Mouse (Mus musculus) 416B (cell line): ENCODE data around the gene Josd1.
A peak's percentile ranks its signal among the peaks of the same experiment; 100 is the strongest.

Experiments used
- DNase-seq: peaks from one replicate; pipeline ENCODE4 v3.0.0; 2011; ENCODE audit warnings: low read depth

Josd1 gene

GRCm38 (mm10) chr15:79687646-79688267, at the start of gene Josd1:
Josd1 (minus strand) TSS chr15:79687919.
- DNase-seq: peak; percentile 98

DNA sequence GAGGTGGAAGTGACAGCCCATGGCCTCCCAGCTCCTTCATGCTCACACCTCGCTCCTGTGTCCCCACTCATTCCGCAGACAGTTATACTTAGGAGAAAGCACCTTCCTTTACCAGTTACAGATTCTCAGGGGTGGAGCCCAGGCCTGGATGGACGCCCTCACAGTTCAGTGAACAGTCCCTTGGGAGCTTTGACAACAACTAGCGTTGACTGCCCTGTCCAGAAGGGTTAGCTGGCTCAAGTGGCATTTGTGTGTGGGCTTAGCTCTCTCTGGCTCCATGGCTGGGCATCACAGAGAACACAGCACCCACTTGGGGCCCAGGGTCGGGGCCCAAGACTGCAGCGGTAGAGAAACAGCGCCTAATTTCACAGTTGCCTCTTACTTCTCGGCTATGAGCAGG, 46.6 kb upstream of the Josd1 start:
- DNase-seq: no peak

GRCm38 (mm10) chr15:79733640-79734039, 45.9 kb upstream of the Josd1 start:
- DNase-seq: peak; percentile 76

DNA sequence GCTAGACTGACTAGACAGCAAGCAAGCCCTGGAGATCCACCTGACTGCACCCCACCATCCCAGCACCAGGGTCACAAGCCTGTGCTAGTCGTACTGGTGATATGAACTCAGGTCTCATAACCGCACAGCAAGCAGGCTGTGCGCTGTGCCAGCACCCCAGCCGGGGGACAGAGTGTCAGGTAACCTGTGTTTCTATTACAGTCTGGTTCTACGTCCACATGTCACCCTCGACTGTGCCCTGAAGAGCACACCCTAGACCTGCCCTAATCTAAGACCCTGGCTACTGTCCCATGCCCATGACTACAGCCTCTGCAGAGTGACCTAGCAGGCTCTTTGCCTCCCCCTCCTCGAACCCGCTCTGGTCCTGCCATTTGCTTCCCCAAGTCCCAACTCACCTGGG, 45.5 kb upstream of the Josd1 start:
- no peak for DNase-seq

- DNase-seq: peak; percentile 56
Measured at GRCm38 (mm10) chr15:79731554-79731953, 43.8 kb upstream of the Josd1 start.

DNA sequence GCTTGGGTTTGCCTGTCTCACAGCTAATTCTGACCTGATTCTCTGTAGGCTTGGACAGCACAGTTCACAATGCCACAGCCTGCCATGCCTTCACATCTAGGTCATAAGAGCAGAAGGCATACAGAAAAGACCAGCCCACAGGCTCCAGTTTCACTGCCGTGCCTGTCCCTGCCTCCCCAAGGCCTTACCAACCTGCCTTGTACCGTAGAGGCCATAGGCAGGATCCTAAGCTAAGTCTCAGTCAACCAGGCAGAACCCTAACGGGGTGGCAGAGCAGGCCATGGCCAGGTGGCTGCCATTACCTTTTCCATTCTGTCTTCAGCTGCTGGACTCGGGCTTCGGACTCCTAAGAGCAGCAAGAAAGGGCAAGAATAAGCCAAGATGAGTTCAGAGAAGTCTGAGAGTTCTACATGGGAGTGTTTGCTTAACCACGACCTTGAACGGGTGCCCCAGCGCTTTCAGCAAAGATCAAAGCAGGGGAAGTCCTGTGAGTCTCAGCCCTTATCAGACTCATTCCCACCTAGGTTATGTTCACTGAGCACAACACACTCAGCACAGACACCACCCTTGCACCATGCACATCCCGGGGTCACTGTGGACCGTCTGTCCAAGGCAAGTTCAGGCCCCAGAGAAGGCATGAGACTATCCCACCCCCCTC, 41.1 kb upstream of the Josd1 start:
- peak; percentile 35 for DNase-seq

DNA sequence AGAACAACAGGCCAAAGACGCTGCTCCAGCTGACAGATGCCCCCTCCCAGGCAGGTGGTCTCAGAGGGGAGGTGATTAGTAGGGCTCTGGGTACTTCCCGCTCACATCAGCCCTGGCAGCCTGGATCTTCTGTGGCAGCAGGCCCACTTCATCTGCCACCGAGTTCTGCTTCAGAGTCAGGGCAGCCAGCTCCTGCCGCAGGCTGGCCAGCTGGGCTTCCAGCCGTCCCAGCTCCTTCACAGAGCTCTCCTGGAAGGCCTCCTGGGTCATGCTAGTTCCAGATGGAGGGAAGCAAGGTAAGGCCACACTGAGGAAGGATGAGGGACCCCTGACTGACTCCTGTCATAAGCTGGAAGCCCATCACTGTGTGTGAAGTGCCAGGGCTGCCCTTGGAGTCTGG, 40.6 kb upstream of the Josd1 start:
- DNase-seq: no peak

DNA sequence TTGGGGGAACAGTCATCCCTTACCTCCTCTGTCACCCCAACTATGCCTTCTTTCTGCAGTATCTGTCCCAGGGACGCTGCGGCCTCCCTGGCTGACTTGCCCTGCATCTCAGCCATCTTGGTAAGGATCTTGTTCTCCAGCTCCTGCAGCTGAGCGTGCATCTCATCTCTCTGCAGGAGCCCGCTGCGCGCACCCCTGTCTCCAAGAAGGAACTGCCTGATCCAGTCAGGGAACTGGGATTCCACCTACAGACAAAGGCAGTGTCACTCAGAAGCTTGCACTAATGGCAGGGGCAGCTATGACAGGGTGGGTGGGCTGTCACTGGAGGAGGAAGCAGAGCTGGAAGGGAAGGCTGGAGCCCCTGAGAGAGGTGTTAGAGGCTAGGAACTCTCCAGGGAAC, 40.1 kb upstream of the Josd1 start:
- DNase-seq: no peak

GRCm38 (mm10) chr15:79725190-79725789, 37.6 kb upstream of the Josd1 start:
- no peak for DNase-seq

- DNase-seq: peak; percentile 63
Measured at GRCm38 (mm10) chr15:79723439-79723838, 35.7 kb upstream of the Josd1 start.

DNA sequence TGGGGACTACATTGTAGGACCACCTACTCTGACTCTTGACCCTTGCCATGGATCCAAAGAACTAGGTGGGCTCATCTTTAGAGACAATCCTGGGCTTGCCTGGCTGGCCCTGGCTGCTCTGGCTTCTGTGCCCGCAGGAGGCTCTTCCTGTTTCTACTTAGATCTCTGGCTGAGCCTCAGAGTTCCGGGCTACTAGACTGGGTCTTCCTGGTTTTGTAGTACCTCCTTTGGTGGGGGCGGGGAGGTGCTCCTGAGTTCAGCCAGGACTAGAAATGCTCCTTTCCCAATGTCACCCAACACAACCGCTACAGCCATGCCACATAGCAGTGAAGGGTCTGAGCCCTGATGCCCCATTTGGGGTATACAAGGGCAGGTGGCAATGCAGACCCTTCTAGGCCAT, 33.1 kb upstream of the Josd1 start:
- DNase-seq: no peak

GRCm38 (mm10) chr15:79720267-79720666, 32.5 kb upstream of the Josd1 start:
- DNase-seq: no peak

GRCm38 (mm10) chr15:79716710-79717109, 29.0 kb upstream of the Josd1 start:
- DNase-seq: no peak

DNA sequence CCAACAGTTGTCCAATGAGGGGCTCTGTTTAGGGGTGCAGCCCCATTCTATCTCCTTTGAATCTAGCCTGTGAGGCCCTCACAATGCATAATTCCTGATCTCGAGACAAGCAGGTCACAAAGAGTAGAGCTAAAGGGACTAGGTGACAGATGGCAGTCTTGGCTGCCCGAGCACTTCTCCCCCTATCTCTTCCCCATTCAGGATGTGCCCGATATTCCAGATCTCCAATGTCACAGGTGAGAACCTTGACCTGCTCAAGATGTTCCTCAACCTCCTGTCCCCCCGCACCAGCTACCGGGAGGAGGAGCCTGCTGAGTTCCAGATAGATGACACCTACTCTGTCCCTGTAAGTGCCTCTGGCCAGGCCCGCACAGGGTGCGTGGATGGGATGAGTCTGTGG, 27.9 kb upstream of the Josd1 start:
- DNase-seq: no peak

- no peak for DNase-seq
Measured at GRCm38 (mm10) chr15:79708229-79708822, 20.6 kb upstream of the Josd1 start.

- no peak for DNase-seq
Measured at GRCm38 (mm10) chr15:79706603-79707214, 19.0 kb upstream of the Josd1 start.

GRCm38 (mm10) chr15:79697558-79698187, 10.0 kb upstream of the Josd1 start:
- DNase-seq: peak; percentile 46

DNA sequence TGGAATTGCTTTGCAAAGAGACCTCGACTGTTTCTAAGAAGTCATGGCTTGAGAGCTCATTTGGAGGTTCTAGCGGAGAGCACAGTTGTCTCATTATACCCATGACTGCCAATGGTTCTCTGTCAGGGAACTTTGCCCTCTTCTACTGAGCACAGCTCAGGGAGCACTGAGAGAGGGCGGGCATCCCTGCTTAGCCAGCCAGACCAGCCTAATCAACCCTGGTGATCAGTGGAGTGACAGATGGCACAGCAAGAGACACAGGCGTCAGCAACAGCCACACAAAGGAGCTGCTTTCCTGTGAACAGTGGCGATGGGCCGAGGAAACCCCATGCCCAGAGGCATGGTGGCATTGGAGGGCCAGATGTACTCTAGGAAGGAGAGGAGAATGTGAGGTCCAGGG, 9.3 kb upstream of the Josd1 start:
- DNase-seq: no peak

GRCm38 (mm10) chr15:79696508-79696907, 8.8 kb upstream of the Josd1 start:
- DNase-seq: no peak

DNA sequence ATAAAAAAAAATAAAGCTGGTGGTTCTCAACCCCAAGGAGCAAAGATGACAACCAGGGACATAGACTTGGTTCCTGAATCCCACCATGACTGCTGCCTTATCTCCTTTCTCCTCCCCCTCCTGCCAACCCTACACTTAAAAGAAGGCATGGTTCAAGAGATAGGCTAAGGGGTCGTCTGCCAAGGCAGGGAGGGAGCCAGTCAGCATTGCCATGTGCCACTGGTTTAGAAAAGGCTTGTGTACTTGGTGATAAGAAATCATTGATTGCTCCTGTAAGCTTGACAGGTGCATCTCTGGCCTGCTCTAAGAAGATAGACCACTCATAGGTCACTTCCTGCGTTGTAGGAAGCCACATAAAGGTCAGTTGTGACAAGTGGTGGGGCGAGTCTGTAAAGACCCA, 7.8 kb upstream of the Josd1 start:
- peak; percentile 31 for DNase-seq

DNA sequence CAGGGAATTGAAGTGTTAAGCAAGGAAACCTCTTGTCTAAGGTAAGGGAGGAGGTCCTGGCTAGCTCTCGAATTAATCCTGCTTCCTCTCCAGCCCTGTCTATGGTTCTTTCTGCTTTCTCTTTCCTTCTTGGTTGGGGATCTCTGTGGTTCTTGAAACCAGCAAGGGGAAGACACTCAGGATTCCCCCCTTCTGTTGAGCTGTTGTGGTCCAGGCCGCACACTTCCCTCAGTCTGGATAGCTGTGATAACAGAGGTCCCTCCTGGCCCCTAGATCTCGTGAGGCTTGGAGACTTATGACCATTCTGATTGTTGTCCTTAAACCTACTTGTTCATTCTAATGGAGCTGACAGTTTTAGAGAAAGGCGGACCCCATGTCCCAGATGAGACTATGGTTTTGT, 6.8 kb upstream of the Josd1 start:
- peak; percentile 96 for DNase-seq

DNA sequence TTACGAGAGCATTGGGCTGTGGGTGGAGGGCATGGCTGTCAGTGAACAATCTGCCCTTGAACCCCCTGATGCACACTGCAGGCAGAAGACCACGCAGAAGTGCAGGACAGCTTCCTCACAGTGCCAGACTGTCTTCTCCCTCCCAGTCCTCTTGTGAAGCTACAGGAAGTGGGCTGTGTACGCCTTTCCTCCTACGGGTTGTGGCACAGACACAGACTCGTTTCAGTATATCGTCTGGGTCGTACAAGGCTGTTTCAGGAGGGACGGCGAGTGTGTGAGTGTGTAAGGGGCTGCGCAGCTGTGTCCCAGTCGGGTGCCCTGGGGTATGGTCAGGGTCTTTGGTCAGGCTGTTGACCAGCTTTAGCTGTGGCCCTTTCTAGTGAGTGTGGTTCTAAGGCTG, 6.0 kb upstream of the Josd1 start:
- peak; percentile 80 for DNase-seq
